Mouse (Mus musculus): ENCODE measurements around the gene Ap3d1. TPM values are rescaled to one million over a fixed set of nuclear protein-coding genes. Genes with fewer than 3 reads are reported as not detected.

Gene Ap3d1
- polyA plus RNA-seq, 1 experiment from 2014 or later, result 69.6 TPM

DNA sequence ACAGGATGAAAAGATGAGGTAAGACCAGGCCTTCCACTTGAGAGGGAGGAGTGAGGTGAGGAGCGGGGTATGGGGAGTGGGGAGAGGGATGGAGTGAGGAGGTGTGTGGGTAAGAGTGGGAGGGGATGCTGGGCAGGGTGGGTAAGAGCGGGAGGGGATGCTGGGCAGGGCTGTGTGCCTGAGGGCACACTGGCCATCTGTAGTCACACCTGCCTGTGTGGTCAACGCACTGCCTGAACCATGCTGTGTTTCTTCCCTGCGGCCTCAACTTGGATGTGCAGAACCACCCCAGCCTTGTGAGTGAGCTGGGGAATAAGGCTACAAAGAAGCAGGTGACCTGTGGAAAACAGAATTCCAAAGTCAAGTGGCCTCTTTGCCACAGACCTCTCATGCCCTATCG, 37.6 kb downstream of the Ap3d1 start:
- H3K9ac ChIP-seq, result no peak overlapping the region
- no peak for TF ChIP-seq CTCF (IDR thresholded peaks at IDR 0.05; ENCODE audit: low read depth)
- no peaks in the 10 kb centered on the region for H3K27me3 ChIP-seq (ENCODE audit: insufficient read depth, low read length)
- no peak overlapping the region for H3K4me3 ChIP-seq (ENCODE audit: low read depth, low read length)
- DNase-seq (no peak), ATAC-seq (ENCODE audit: insufficient read depth) (no peak)
- 81% methylated on average over 5 of the region's 5 CpGs for WGBS
- no peaks in the 10 kb centered on the region for H3K9me3 ChIP-seq (ENCODE audit: low read depth, low read length)
- H3K4me1 ChIP-seq (ENCODE audit: insufficient read depth), result peaks cover 12% of the 10 kb centered on the region
- H3K27ac ChIP-seq (ENCODE audit: low read depth), result no peak overlapping the region
- peaks cover 39% of the 10 kb centered on the region for H3K36me3 ChIP-seq (ENCODE audit: insufficient read depth)
- H3K4me2 ChIP-seq, result no peak overlapping the region

DNA sequence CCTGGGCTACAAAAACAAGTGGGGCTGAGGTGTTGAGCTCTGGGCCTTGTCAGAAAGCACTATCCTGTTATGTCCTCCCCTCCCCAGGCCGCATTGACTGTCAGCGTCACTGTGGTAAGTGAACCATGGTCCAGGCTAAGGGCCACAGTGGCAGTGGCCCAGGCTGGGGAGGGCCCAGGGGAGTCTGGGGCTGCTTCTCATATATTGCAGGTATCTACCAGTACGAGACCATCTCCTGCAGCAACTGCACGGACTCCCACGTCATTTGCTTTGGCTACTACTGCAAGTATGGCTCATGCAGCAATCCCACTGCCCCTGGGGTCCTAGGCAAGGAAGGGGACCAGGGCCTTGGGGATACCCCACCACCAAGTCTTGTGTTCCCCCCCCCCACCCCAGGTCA, 38.4 kb downstream of the Ap3d1 start:
- DNase-seq (no peak), ATAC-seq (ENCODE audit: insufficient read depth) (no peak)
- Histone ChIP-seq H3K9me3 (ENCODE audit: low read depth, low read length) (no peaks in the 10 kb centered on the region), H3K27me3 (ENCODE audit: insufficient read depth, low read length) (no peaks in the 10 kb centered on the region), H3K4me2 (peak overlapping the region; percentile 80), H3K9ac (no peak overlapping the region), H3K4me1 (ENCODE audit: insufficient read depth) (peaks cover 12% of the 10 kb centered on the region), H3K36me3 (ENCODE audit: insufficient read depth) (peaks cover 36% of the 10 kb centered on the region), H3K27ac (ENCODE audit: low read depth) (no peak overlapping the region), H3K4me3 (ENCODE audit: low read depth, low read length) (peak overlapping the region; percentile 59; the same call in 1 of the 2 replicates)
- no peak for TF ChIP-seq CTCF (IDR thresholded peaks at IDR 0.05; ENCODE audit: low read depth)
- WGBS, result 81% methylated on average over 5 of the region's 5 CpGs

DNA sequence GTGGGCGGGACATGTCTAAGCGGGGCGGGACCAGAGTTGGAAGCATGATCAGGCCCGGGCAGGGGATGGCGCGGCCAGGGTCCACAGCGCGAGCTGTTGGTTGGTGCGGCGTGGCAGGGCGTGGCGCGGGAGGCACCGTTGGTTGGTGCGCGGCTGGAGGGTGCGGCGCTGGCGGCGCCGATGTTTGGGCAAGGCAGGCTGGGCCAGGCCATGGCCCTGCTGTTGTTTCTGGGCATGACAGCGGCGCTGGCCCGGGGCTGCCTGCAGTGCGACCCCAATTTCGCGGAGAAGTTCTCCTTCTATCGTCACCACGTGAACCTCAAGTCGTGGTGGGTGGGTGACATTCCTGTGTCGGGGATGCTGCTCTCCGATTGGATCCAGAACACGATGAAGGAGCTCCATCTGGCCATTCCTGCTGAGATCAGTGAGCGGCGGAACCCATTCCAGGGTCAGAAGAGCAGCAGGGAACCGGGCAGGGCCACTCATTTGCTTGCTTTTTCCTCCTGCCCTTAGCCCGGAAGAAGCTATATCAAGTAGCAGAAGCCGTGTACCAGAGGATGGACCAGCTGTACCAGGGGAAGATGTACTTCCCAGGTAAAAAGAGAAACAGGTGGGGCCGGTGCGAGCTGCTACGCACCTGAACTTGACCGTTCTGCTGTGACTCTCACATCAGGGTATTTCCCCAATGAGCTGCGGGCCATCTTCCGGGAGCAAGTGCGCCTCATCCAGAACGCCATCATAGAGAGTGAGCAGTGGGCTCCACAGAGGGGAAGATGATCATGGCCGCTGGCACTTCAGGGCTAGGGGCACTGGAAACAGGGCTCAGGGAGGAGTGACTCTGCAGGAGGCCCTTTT, 39.3 kb downstream of the Ap3d1 start:
- Histone ChIP-seq H3K27ac (ENCODE audit: low read depth) (peak overlapping the region; percentile 58), H3K36me3 (ENCODE audit: insufficient read depth) (peaks cover 27% of the 10 kb centered on the region), H3K4me1 (ENCODE audit: insufficient read depth) (peaks cover 12% of the 10 kb centered on the region), H3K27me3 (ENCODE audit: insufficient read depth, low read length) (no peaks in the 10 kb centered on the region), H3K9ac (peak overlapping the region; percentile 62), H3K9me3 (ENCODE audit: low read depth, low read length) (no peaks in the 10 kb centered on the region), H3K4me3 (ENCODE audit: low read depth, low read length) (peak overlapping the region; percentile 59), H3K4me2 (peak overlapping the region; percentile 80)
- 1% methylated on average over 47 of the region's 47 CpGs for WGBS
- peak; percentile 91 for ATAC-seq (ENCODE audit: insufficient read depth)
- peak; percentile 18; the same call in 1 of the 2 replicates for TF ChIP-seq CTCF (IDR thresholded peaks at IDR 0.05; ENCODE audit: low read depth)
- peak; percentile 97 for DNase-seq

DNA sequence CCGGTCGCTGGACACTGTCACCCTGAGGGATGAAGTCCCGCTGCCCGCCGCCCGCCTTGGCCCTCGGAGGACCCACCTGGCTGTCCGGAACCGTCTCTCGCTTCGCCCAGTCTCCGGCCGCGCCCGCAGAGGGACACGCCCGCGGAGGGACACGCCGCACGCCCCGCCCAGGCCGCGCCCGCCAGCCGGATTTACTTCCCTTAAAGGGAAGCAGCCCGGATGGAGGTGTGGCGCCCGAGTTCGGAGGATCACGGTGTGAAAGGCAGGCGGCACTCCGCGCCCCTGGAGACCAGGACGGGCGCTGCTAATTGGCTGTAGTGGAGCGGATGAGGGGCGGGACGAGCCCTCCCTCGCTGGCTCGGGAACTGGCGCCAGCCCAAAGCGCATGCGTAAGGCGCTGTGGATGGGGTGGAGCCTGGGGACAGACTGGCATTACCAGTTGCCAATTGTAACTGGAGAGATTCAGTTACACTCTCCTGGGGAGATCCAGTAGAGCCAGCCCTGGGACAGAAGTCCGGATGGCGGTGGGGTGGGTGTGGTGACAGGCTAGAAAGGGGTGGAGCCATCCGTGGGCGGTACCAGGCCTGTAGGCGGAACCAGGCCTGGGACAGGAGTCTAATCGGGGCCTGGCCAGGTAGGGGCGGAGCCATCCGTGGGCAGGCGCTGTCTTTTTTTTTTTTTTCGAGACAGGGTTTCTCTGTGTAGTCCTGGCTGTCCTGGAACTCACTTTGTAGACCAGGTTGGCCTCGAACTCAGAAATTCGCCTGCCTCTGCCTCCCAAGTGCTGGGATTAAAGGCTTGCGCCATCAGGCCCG, 40.1 kb downstream of the Ap3d1 start, which contains the start of the genes Mob3a and Izumo4:
Mob3a (minus strand) TSS at position 257 of the 815 bp plus-strand sequence.
Izumo4 (plus strand) TSS at position 464 of the 815 bp plus-strand sequence.
- WGBS, result under 1% methylated on average over 59 of the region's 59 CpGs

DNA sequence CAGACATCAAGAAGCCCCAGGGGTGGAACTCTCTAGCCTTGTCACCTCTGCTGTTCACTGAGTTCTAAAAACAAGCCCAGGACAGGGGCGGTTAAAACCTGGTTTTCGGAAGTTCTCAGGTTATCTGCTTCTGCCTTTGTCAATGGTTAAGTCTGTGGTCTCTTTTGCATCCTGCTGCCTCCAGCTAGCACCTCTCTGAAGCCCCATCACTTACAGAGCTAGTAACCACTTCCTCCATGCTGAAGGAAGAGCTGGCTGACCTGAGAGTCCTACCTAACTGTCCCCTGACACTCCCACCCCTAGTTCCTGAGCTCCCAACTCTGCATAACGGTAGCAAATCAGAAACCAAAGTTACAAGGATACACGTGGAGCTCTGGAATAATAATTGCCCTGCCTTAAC, 41.3 kb downstream of the Ap3d1 start:
- ATAC-seq (ENCODE audit: insufficient read depth) (no peak), DNase-seq (no peak)
- no peaks in the 10 kb centered on the region for H3K27me3 ChIP-seq (ENCODE audit: insufficient read depth, low read length)
- no peaks in the 10 kb centered on the region for H3K9me3 ChIP-seq (ENCODE audit: low read depth, low read length)
- peak overlapping the region; percentile 59 for H3K4me3 ChIP-seq (ENCODE audit: low read depth, low read length)
- WGBS, result 36% methylated on average over 4 of the region's 4 CpGs
- H3K36me3 ChIP-seq (ENCODE audit: insufficient read depth), result peaks cover 7% of the 10 kb centered on the region; the same call in 1 of the 2 replicates
- H3K27ac ChIP-seq (ENCODE audit: low read depth), result no peak overlapping the region
- H3K4me2 ChIP-seq, result peak overlapping the region; percentile 80
- peak overlapping the region; percentile 68 for H3K9ac ChIP-seq
- no peak for TF ChIP-seq CTCF (IDR thresholded peaks at IDR 0.05; ENCODE audit: low read depth)
- H3K4me1 ChIP-seq (ENCODE audit: insufficient read depth), result peaks cover 17% of the 10 kb centered on the region

More for the DNA sequence above, 40.1 kb downstream of the Ap3d1 start, which contains the start of the genes Mob3a and Izumo4:
- peak; percentile 99 for DNase-seq
- Histone ChIP-seq H3K4me3 (ENCODE audit: low read depth, low read length) (peak within 1 kb of the TSS; percentile 59), H3K4me2 (peak within 1 kb of the TSS; percentile 80), H3K27ac (ENCODE audit: low read depth) (peak within 1 kb of the TSS; percentile 58), H3K4me1 (ENCODE audit: insufficient read depth) (peaks cover 12% of the 10 kb centered on the region), H3K9me3 (ENCODE audit: low read depth, low read length) (no peaks in the 10 kb centered on the region), H3K27me3 (ENCODE audit: insufficient read depth, low read length) (no peaks in the 10 kb centered on the region), H3K36me3 (ENCODE audit: insufficient read depth) (peaks cover 19% of the 10 kb centered on the region), H3K9ac (peak within 1 kb of the TSS; percentile 68)
- peak; percentile 24; the same call in 1 of the 2 replicates for TF ChIP-seq CTCF (IDR thresholded peaks at IDR 0.05; ENCODE audit: low read depth)
- peak; percentile 97 for ATAC-seq (ENCODE audit: insufficient read depth)

DNA sequence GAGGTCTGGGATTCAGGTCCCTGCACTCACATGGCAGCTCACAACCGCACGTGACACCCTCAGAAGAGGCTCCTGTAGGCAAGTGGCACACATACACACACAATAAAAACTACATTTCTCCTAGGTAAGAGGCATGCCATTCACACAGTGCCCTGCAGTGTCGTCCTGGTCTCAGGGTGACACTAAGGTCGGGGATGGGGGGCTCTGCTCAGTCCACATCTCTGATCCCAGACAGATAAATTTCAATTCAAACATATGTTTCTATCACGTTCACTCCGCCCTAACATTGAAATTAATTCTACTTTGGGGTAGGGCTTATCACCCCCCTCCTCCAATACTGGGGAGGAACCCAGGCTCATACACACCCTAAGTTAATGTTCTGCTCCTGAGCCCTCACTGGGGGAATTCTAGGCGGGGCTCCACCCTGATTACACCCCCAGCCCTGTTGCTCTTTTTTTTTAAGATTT, 42.0 kb downstream of the Ap3d1 start:
- H3K4me3 ChIP-seq (ENCODE audit: low read depth, low read length), result peak overlapping the region; percentile 59; the same call in 1 of the 2 replicates
- no peak overlapping the region for H3K27ac ChIP-seq (ENCODE audit: low read depth)
- ATAC-seq (ENCODE audit: insufficient read depth) (no peak), DNase-seq (no peak)
- H3K9me3 ChIP-seq (ENCODE audit: low read depth, low read length), result no peaks in the 10 kb centered on the region
- 82% methylated on average over 7 of the region's 7 CpGs for WGBS
- H3K36me3 ChIP-seq (ENCODE audit: insufficient read depth), result 0 out of 2 replicates have a peak, but pooled peaks cover 5% of the 10 kb centered on the region
- no peak overlapping the region for H3K9ac ChIP-seq
- H3K27me3 ChIP-seq (ENCODE audit: insufficient read depth, low read length), result no peaks in the 10 kb centered on the region
- no peak for TF ChIP-seq CTCF (IDR thresholded peaks at IDR 0.05; ENCODE audit: low read depth)
- H3K4me1 ChIP-seq (ENCODE audit: insufficient read depth), result peaks cover 22% of the 10 kb centered on the region
- H3K4me2 ChIP-seq, result peak overlapping the region; percentile 80

Measured in lung, embryonic 14.5 days (tissue).